Mouse (Mus musculus) thymus, adult 2 months (tissue): ENCODE data around the gene Cd2.

ENCODE experiments used
- CTCF ChIP-seq: fragments of 200-500 bp; IDR thresholded peaks from 2 replicates; pipeline ENCODE4 v1.5.1; 2012; ENCODE audit warnings: mild to moderate bottlenecking, control low read depth, low read length, moderate library complexity, borderline replicate concordance; ENCODE audit not compliant: control insufficient read depth, poor library complexity, insufficient read depth; ENCODE audit errors: extremely low read depth
- POLR2A ChIP-seq: fragments of 200-500 bp; IDR thresholded peaks from 2 replicates; pipeline ENCODE4 v1.6.1; 2012; ENCODE audit warnings: mild to moderate bottlenecking, low read length, control low read depth, moderate library complexity; ENCODE audit not compliant: control insufficient read depth, poor library complexity, insufficient read depth; ENCODE audit errors: extremely low read depth

GRCm38 (mm10) chr3:101236261-101236660 is 51.5 kb downstream of the Cd2 start:
- TF ChIP-seq CTCF (no peak), POLR2A (no peak)
